Mouse (Mus musculus): ENCODE measurements around the gene Csrp3.

DNA sequence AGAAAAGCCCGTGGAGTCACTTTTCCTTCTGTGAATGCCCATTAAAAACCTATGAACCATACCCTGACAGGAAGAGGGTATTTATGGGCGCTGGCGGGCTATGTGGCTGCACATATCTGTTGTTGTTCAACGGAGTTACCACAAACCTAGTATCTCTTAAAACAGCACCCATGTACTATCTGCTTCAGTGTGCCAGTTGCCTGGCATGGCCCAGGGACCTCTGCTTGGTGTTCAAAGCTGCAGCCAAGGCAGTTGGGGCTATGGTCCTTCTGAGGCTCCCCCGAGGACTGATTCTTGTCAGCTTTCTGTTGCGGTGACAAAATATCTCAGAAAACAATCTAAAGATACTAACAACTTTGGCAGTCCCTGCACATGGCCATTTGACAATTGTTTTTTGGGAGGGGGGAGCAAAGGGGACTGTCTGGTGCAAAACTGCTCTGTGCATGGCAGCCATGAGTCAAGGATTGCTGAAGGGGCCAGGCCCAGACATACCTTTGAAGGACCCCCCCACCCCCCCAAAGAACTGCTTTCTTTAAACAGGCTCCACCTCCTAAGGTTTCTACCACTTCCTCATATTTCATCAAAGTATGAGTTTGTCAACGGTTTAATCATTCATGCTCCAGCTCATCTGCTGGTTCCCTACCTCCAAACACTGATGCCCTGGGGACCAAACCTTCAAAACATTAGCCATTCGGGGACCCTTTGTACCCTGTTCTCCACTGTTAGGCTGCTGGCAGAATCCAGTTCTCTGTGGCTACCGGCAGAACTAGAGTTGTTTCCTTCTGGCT is 17.0 kb upstream of the Csrp3 start:
- TF ChIP-seq MYOD1 (IDR thresholded peaks at IDR 0.05; ENCODE audit: control insufficient read depth, insufficient read length, low read depth) (no peak), CTCF (IDR thresholded peaks at IDR 0.05; ENCODE audit: control insufficient read depth, insufficient read depth, insufficient read length) (no peak), MYOG (IDR thresholded peaks at IDR 0.05; ENCODE audit: control insufficient read depth, extremely low read depth, insufficient read length) (no peak), USF1 (IDR thresholded peaks at IDR 0.05; ENCODE audit: low read depth) (no peak), CEBPB (IDR thresholded peaks at IDR 0.05; ENCODE audit: low read depth) (no peak), MAX (IDR thresholded peaks at IDR 0.05) (no peak), FOSL1 (IDR thresholded peaks at IDR 0.05; ENCODE audit: insufficient read depth, low read length, poor library complexity, severe bottlenecking) (no peak)

Data from C2C12 (cell line).